Mouse (Mus musculus): Measurements from ENCODE around the gene Mymx.
A peak's percentile ranks its signal among the peaks of the same experiment; 100 is the strongest.

The Mymx gene

DNA sequence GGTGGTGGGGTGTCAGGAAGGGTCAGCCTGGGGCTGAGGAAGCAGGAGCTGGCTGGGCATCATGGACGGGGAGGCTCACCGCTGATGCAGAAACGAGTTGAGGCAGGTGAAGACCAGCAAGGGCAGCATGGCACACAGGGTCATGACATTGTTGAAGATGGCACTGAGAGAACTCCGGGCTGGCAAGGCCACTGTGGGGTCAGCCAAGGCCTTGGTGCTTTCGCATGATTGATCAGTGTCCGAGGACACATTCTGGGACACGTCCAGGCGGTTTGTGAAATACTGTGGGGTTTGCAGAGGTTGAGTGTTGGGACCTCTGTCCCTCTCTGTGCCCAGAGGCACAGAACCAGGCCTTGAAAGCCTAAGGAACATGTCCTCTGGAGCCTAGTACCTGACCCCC lies 12.1 kb downstream of the Mymx start:
- DNase-seq (ENCODE audit: low read depth, low spot score): no peak

DNA sequence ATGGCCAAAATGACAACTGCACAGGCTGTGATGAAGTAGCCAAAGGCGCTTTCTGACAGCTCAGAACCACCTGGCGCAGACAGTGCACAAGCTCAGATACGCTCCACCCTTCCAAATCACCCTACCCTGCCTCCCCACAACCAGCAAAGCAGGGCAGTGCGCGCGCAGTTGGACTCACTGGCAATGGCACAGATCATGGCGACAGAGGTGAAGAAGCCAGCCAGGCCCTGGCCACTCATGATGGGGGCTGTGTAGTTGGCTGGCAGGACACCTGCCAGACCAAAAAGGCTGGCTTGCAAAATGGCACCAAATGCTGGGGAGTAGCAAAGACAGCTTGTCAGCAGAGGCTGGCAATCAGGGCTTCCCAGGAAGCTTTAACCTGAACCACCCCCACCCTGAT lies 12.7 kb downstream of the Mymx start:
- DNase-seq (ENCODE audit: low read depth, low spot score): no peak

DNA sequence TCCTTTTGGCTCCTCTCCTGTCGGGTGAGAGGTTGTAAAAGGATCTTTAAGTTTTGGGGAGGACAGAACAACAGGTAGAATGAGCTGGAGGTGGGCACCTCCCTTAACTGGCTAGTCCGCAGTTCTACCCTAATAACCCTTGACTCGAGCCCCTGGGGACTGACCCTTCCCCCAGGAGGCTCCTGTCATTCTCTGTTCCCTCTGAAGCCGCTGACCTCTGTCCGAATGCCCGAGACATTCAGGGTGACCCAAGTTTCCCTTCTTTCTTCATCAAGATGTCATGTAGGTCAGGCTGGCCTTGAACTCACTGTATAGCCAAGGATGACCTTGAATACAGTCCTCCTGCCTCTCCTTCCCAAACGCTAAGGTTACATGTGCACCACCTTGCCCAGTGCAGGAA lies 13.5 kb downstream of the Mymx start:
- no peak for DNase-seq (ENCODE audit: low read depth, low spot score)

DNA sequence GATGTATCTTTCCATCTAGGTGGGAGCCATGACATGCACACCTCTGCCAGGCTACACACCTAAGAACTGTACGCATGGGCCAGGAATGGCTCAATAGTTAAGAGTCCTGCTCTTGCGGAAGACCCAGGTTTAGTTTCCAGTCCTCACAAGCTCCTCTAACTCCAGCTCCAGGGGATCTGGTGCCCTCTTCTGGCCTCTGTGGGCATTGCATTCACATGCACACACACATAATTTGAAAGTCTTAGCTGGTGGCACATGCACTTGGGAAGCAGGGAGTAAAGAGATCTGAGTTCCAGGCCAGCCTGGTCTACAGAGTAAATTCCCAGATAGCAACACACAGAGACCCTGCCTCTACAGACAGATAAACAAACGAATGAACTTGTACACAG lies 15.5 kb downstream of the Mymx start:
- DNase-seq (ENCODE audit: low read depth, low spot score): no peak

DNA sequence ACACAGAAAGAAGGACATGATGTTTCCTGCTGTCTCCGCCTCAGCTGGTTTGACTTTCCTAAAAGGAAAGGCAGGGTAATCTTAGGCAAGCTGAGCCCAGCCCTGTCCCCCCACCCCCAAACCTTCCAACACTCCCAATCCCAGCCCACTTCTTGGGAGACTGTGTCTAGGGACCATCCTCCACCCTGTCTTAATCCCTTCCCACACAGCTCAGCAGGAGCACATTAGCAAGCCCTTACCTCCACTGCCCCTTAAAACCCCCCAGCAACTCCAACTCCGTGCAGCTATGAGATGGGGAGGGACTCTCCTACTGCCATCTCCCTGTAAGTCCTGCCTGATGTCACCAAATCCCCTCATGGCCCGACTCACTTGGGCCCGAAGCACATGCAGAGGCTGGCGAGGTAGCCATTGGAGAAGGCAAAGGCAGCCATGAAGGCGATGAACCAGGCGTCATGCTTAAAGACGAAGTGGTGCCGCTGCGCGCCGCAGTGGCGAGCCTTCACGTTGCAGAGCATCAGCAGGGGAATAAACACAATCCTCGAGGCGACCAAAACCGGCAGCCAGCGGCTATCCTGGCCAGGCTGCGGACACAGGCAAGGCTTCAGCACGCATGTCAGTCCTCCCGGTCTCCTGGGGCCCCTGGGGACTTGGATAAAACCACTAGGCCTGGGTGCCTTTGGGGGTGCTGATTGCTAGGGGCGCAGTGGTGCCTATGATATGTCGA lies 16.0 kb downstream of the Mymx start:
- no peak for DNase-seq (ENCODE audit: low read depth, low spot score)

DNA sequence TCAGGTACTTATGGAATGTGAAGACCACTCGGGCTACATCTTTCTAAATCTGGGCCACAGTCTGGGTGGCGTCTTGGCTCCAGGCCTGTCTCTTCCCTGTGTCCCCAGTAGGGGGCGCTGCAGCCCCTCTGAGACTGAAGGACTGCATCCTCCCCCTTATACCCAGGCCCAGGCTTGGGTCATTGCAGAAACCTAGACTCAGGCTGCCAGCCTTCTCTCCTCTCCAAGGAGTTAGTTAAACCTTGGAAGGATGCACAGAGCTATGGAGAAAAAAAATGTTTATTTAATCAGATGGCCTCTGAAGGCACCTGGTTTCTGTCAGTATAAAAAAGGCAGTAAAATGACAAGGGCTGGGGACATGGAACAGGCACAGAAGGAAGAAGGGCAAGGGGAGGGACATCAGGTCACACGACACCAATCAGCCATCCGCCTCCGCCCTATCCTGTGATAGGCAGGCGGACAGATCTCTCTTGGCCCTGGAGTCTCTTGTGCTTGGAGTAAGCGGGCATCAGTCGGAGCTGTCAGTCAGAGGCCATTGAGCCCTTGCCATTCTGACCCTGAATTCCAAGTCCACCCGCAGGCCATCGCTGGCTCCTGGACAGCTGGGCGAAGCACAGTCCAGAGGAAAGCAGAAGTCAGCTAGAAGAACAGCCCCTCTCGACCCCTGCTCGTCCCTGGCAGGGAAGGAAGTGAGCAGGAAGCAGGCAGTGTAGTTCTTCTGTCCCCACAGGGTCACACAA lies 16.8 kb downstream of the Mymx start:
- DNase-seq (ENCODE audit: low read depth, low spot score): peak; percentile 68

DNA sequence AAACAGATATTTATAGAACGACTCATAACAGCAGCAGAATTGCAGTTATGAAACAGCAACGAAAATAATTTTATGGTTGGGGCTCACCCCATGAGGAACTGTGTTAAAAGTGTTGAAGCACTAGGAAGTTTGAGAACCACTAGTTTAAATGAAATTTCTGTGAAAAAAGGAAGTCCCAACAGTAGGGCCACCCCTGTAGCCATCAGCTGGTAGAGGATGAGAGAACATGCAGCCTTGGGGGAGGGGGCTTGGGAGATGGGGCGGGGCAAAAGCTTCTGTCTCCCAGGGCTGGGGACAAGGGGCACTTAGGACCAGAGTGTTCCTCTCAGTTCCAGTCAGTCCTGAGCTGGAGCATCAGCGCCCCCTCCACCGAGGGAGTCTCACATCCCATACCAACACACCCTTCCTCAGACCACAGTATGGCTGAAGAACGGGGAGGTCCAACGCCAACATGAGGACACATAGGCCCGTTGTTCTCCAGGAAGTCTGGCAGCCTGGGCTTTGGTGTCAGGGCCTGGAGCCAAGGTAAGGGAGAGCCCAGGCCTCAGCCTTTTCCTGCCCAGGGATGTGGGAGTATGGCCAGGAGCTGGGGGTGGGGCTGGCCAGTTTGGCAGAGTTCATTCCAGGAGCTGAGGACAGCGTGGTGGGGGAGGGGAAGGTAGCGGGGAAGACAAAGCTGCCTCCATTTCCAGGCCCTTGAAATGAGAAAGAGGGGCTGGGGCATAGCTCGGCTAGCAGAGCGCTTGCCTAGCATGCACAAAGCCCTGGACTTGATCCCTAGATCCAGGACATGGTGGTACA lies 17.6 kb downstream of the Mymx start:
- DNase-seq (ENCODE audit: low read depth, low spot score): no peak

DNA sequence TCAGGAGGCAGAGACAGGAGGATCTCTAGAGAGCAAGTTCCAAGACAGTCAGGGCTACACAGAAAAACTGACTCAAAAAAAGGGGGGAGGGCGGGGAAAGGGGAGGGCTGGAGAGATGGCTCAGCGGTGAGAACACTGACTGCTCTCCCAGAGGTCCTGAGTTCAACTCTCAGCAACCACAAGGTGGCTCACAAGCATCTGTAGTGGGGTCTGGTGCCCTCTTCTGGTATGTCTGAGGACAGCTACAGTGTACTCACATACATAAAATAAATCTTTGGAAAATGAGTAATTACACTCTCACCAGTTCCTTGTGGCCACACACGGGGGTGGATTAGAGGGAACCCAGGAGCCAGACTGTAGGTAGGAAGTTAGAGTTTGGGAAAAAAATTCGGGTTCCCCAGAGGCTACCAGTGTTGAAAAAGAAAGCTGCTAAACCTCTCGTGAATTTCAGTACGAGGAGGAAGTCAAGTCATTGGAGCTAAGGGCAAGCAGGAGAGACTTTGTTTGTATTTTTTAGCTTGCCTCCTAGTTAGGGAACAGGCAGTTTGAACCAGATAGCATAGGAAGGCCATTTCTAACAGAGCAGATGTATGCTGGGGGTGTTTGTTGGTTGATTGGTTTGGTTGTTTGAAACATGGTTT lies 19.1 kb downstream of the Mymx start:
- DNase-seq (ENCODE audit: low read depth, low spot score): no peak

DNA sequence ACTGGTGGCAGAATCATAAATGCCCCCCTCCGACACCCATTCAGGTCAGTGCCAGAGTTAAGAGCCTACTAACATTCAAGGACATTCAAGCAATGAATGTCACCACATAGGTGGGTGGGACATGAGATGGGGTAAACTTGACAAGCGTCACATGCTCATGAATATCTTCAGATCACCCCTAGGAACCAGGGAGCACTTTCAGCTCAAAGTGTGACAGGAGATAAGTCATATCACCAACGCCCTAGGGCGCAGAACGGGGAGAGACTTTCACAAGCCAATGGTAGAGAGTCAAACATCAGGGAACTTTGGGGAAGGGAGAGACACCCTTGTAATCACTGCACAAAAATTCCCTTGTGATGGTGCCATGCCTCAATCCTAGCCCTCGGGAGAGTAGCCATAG lies 19.7 kb downstream of the Mymx start:
- no peak for DNase-seq (ENCODE audit: low read depth, low spot score)

DNA sequence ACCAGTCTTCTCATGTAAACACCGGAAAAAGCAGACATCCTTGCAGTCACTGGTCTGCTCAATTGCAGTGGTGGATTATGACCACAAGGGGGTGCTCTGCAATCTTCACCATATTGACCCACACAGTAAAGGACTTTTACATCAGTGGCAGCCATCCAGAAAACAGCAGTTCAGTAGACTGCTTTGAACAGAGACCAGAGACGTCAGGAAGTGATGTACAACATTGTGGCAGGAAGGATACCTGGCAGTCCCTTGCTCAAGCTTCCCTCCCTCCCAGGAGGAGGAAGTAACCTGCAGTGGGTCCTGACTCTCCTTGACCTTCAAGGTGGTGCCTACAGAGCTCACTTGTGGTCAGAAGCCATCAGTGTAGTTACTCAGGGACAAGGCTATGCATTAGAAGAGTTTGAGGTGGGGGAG lies 20.3 kb downstream of the Mymx start:
- DNase-seq (ENCODE audit: low read depth, low spot score): peak; percentile 67

DNA sequence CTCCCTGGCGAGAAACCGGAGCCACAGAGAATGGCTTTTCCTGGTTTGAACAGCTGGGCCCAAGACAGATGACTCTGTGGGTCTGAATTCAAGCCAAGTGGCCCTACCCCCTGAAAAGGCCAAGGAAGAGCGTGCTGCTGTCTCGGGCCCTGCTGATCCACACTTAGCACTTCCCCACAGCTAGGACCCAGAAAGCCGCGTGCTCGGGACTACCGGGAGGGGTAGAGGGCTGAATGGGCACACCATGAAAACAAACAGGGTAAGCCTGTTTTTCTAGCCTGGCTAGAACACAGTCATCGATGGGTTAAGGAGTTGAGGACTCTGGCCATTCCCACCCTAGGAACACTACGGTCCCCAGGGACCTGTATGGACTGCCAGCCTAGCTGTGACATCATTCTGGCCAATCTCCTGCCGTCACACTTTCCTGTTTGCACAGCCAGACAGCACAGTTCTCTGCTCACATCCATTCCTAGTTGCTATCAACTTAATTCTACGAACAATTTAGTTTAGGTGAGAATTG lies 20.9 kb downstream of the Mymx start:
- no peak for DNase-seq (ENCODE audit: low read depth, low spot score)

DNA sequence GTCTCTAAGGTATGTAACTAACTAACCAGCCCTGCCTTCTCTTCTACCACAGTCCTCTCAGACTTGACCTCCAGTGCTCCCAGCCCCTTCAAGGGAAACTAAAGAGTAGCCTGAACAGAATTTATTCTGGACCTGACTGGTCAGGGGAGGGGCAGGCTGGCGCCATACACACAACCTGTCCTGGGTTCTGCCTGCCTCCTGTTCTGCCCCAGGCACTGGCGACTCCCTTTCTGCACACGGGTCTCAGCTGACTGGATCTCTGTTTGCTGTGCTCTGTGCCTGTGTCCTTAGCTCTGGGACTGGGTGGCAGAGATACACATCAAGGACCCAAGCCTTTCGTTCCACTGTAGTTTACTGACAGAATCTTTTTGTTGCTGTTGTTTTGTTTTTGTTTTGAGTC lies 22.3 kb downstream of the Mymx start:
- DNase-seq (ENCODE audit: low read depth, low spot score): no peak

DNA sequence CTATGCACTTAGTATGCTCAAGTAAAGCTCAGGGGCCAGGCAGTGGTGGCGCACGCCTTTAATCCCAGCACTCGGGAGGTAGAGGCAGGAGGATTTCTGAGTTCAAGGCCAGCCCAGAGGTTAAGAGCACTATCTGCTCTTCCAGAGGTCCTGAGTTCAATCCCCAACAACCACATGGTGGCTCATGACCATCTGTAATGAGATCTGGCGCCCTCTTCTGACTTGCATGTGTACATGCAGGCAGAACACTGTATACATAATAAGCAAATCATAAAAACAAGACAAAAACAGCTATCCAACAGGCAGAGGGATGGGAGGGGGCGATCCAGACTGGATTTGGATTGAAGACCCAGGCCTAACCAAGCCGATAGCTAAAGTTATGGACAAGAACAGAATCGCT lies 23.1 kb downstream of the Mymx start:
- no peak for DNase-seq (ENCODE audit: low read depth, low spot score)

DNA sequence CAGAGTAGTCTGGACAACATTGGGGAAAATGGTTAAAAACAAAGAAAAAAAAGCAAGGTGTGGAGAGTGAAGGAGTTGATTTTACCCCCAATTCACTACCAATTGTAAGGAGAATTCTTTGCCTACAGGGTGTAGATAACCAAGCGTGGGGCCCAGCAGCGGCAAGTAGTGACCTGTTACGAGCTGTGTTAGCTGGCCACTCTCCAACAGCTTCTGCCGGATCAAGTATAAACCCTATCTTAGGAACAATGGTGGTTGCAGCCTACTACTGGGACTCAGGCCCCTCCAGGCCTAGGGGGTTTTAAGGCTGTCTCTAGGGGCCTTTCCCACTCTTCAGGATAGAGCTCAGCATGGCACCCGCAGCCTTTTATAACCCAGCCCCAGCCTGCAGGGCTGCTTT lies 23.7 kb downstream of the Mymx start:
- no peak for DNase-seq (ENCODE audit: low read depth, low spot score)

DNA sequence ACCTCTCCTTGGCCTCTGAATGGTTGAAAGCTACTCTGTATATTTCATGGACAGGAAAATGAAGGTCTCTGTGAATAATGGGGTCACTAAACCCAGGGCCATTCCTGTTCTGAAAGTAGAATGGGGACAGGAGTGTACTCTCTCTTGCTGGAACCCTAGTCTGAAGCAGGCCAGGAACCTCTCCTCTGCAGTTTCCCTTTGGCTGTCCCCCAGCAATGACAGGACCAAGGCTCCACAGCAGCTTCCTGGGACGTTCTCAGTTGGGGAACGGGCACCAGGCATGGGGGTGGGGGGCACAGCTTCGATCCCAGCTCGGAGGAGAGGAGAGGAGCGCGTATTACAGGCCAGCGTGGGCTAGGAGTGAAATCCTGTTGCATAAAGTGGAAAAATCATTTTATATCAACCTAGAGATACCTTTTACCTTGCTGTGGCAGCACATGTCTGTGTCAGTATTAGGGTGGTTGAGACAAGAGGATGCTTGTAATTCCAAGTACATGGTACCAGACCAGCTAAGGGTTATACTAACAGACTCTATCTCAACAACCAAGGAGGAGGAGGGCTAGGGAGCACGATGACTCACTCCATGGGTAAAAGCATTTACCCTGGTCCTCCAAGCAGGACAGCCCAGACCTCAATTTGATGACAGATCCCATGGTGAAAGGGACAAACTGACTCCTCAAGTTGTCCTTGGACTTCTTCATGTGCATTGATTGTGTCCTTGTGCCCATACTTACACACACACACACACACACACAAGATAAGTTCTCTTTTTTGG lies 26.6 kb downstream of the Mymx start:
- no peak for DNase-seq (ENCODE audit: low read depth, low spot score)

DNA sequence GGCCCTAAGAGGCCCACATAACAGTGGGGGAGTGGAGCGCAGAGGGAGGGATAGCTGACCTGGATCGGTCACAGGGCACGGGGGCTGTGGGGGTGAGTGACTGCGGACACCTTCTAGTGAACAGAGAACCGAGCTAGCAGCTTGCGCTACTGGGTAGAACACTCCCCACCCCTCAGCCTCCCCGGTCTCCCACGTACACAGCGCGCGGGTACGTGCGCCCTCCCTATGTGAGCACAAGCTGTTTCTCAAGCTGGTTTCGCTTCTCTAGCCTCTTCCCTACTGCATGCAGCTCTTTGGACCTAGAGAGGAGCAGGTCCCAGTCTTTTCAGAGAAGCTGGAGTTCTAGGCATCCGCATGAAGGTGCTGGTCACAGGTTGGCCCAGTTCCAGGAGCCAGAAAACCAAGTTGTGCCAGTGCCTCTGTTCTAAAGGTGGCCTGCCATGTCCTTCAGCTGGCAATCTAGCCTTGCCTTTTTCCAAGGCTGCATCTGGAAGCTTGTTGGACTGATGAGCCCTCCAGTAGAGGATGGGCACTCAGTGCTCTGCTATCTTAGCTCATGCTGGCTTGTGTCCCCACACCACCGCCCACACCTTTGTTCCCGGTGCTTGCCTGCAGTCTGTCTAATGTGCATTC lies 27.7 kb downstream of the Mymx start:
- no peak for DNase-seq (ENCODE audit: low read depth, low spot score)

DNA sequence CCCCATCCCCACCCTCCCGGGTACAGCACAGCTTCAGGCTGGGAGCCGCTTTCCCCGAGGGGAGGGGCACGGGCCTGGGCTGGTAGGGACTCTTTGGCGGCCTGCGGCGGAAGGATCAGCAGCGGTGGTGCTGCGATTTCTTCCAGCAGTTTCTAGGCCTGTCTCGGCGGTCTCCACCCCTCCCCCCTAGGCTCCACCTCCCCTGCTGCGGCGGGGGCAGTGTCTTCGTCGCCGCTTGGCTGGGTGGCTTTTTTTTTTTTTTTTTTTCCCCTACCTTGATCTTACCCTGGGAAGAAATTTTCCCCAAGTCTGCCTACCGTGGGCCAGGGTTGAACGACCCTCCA lies 28.1 kb downstream of the Mymx start:
- DNase-seq (ENCODE audit: low read depth, low spot score): peak; percentile 80

DNA sequence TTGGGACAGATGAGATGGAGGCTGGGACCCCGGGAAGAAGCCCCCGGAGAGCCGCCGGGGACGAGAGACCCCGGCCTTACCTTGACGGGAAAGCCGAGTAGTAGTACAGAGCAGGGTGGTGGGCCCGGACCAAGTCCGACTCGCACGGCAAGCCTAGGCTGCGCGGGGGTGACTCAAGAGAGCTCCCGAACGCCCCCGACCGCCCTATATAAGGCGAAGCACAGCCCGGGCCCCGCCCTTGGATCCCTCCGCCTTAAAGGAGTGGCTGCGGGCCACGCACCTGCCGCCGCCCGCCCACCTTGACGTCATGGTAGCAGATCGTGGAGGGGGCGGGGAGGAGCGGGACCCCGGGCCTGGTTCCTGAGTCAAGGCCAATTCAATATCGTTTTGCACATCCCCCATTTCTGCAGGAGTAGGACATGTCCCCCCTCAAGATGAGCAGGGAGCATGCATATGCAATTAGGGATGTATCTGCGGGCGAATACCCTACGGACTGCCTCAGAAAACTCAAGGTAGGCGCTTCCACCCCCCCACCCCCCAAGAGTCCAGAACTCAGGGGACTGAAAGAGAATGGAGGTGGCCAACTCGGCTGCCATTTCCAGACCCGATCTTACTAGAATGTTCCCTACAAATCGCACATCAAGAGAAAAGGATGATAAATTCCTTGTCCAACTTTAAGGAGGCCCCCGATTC lies 28.7 kb downstream of the Mymx start, which contains the start of gene Hsp90ab1:
Gene Hsp90ab1 (minus strand): TSS at position 185 of the 693 bp plus-strand sequence.
- DNase-seq (ENCODE audit: low read depth, low spot score): peak; percentile 94

DNA sequence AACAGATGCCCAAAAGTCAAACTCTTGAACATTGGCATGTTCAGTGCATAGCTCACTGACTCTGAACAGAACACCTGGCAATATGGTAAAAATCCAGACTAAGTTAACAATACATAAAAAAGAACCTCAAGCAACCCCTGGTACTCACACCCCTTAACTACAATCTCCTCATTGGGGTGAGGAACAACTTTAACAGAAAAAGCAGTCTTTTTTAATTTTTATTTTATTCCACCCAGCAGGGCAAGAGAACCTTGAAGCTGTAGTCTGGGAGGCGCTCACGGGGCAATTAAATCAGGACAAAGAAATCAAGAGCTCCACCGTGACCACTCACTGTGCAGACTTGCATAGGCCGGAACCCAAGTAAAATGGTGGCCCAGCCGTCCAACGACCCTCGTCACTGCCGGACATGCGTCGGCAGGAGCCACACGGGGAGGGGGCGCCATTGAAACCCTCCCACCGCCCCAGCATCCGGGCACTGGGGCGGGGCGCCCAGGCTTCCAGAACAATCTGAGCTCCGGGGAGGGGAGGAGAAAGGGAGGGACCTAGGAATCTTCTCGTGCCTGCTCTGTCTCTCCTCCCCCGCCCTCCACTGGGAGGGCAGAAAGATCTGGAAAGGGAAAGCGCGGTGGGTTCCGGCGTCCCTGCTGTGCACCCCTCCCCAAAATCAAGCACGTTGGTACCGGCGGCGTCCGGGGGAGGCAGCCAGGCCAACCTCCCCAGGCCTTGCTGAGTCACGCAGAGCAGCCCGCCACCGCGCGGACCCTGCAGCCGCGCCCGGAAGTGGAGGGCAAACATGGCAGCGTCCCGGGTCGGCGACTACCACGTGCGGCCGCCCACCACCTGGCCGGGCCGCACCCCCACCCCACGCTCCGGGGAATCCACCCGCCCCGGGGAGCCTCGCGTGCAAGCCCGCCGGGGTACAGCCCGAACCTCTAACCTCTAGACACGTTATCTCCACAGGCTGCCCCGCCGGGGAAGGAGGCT lies 29.5 kb downstream of the Mymx start:
- DNase-seq (ENCODE audit: low read depth, low spot score): no peak

Data from retina, postnatal 7 days (tissue).